Mouse (Mus musculus) kidney, adult 2 months (tissue): ENCODE data around the gene Fat2. TPM values are rescaled to one million over a fixed set of nuclear protein-coding genes. Genes with fewer than 3 reads are reported as not detected.

Experiments used
- DNase-seq: peaks from one replicate; pipeline ENCODE4 v3.0.0; 2021
- H3K27ac ChIP-seq: fragments of 200-500 bp; 2 replicates; pipeline ENCODE4 v1.5.1; 2012; ENCODE audit warnings: low read depth, low read length, control low read depth, inconsistent platforms; ENCODE audit not compliant: insufficient read depth
- H3K27me3 ChIP-seq: fragments of 200-500 bp; replicated peaks from 2 replicates; pipeline ENCODE4 v1.6.1; 2012; ENCODE audit warnings: mild to moderate bottlenecking, moderate library complexity, low read length, inconsistent platforms; ENCODE audit not compliant: control insufficient read depth, insufficient read depth
- H3K36me3 ChIP-seq: fragments of 200-500 bp; 2 replicates; pipeline ENCODE4 v1.6.1; 2012; ENCODE audit warnings: mild to moderate bottlenecking, moderate library complexity, low read length, inconsistent platforms; ENCODE audit not compliant: control insufficient read depth, insufficient read depth
- H3K4me1 ChIP-seq: fragments of 200-500 bp; 2 replicates; pipeline ENCODE4 v1.6.1; 2011; ENCODE audit warnings: low read length; ENCODE audit not compliant: control insufficient read depth, insufficient read depth
- H3K4me3 ChIP-seq: fragments of 200-500 bp; 2 replicates; pipeline ENCODE4 v1.5.1; 2011; ENCODE audit warnings: mild to moderate bottlenecking, low read depth, low read length, control low read depth; ENCODE audit not compliant: insufficient read depth
- CTCF ChIP-seq: fragments of 200-500 bp; conservative IDR thresholded peaks from 2 replicates; pipeline ENCODE4 v1.5.1; 2011; ENCODE audit warnings: low read depth, mild to moderate bottlenecking, control low read depth, low read length, moderate library complexity, mixed read lengths; ENCODE audit not compliant: insufficient read depth, insufficient read length
- POLR2A ChIP-seq: fragments of 200-500 bp; IDR thresholded peaks from one replicate; pipeline ENCODE4 v1.6.1; 2011; ENCODE audit warnings: low read depth, low read length, control low read depth
- WGBS: fragments of 180-500 bp; shearing (Covaris S2); methylation state at CpG from one replicate; pipeline ENCODE4 v1.1.7; 2018; 5-methylcytosine and 5-hydroxymethylcytosine counted together
- polyA plus RNA-seq: library from polyadenylated mRNA; depleted of rRNA; stranded (reverse); fragments of >200 nt; gene quantifications from 2 replicates; pipeline ENCODE4 v1.2.3, GENCODE M21; 2012

Gene Fat2
- polyA plus RNA-seq, 1 experiment, result 0.06 TPM

GRCm38 (mm10) chr11:55329868-55330772 is 6.2 kb downstream of the Fat2 start:
- Histone ChIP-seq H3K36me3 (no peaks in the 10 kb centered on the region), H3K4me3 (no peak overlapping the region), H3K27ac (no peak overlapping the region), H3K4me1 (no peaks in the 10 kb centered on the region), H3K27me3 (no peaks in the 10 kb centered on the region)
- 64% methylated on average over 16 of the region's 16 CpGs for WGBS
- no peak for TF ChIP-seq CTCF
- TF ChIP-seq POLR2A, result no peak
- DNase-seq, result no peak

- TF ChIP-seq POLR2A (no peak), CTCF (no peak)
- DNase-seq, result no peak
- H3K27ac ChIP-seq, result no peak overlapping the region
- no peak overlapping the region for H3K4me3 ChIP-seq
- H3K4me1 ChIP-seq, result no peaks in the 10 kb centered on the region
- no peaks in the 10 kb centered on the region for H3K27me3 ChIP-seq
- no peaks in the 10 kb centered on the region for H3K36me3 ChIP-seq
- WGBS, result 82% methylated on average over 9 of the region's 9 CpGs
These were observed 8.6 kb downstream of the Fat2 start for GRCm38 (mm10) chr11:55327558-55328409.

- no peaks in the 10 kb centered on the region for H3K36me3 ChIP-seq
- DNase-seq, result no peak
- H3K27me3 ChIP-seq, result no peaks in the 10 kb centered on the region
- no peak overlapping the region for H3K4me3 ChIP-seq
- H3K4me1 ChIP-seq, result no peaks in the 10 kb centered on the region
- no peak overlapping the region for H3K27ac ChIP-seq
- TF ChIP-seq POLR2A (no peak), CTCF (no peak)
- 82% methylated on average over 5 of the region's 5 CpGs for whole genome bisulfite sequencing
These were observed 9.3 kb downstream of the Fat2 start for GRCm38 (mm10) chr11:55327111-55327510.

- Histone ChIP-seq H3K36me3 (no peaks in the 10 kb centered on the region), H3K27me3 (no peaks in the 10 kb centered on the region), H3K27ac (no peak overlapping the region), H3K4me1 (no peaks in the 10 kb centered on the region), H3K4me3 (no peak overlapping the region)
- DNase-seq, result peak; percentile 24
- WGBS, result 48% methylated on average over 7 of the region's 7 CpGs
- TF ChIP-seq CTCF (no peak), POLR2A (no peak)
These were observed 10.2 kb downstream of the Fat2 start for GRCm38 (mm10) chr11:55326211-55326610.

GRCm38 (mm10) chr11:55323854-55324253 is 12.5 kb downstream of the Fat2 start:
- DNase-seq, result no peak
- Histone ChIP-seq H3K4me1 (no peaks in the 10 kb centered on the region), H3K36me3 (no peaks in the 10 kb centered on the region), H3K4me3 (no peak overlapping the region), H3K27ac (no peak overlapping the region), H3K27me3 (no peaks in the 10 kb centered on the region)
- no peak for TF ChIP-seq POLR2A
- no peak for TF ChIP-seq CTCF
- 82% methylated on average over 8 of the region's 8 CpGs for WGBS

GRCm38 (mm10) chr11:55320990-55321389 is 15.4 kb downstream of the Fat2 start:
- H3K4me1 ChIP-seq, result no peaks in the 10 kb centered on the region
- 70% methylated on average over 2 of the region's 2 CpGs for WGBS
- no peak for DNase-seq
- no peak overlapping the region for H3K4me3 ChIP-seq
- TF ChIP-seq CTCF (no peak), POLR2A (no peak)
- H3K27me3 ChIP-seq, result no peaks in the 10 kb centered on the region
- no peaks in the 10 kb centered on the region for H3K36me3 ChIP-seq
- no peak overlapping the region for H3K27ac ChIP-seq

- DNase-seq, result no peak
- WGBS, result 71% methylated on average over 6 of the region's 6 CpGs
- no peaks in the 10 kb centered on the region for H3K27me3 ChIP-seq
These were observed 20.4 kb downstream of the Fat2 start for GRCm38 (mm10) chr11:55315966-55316365.

More at GRCm38 (mm10) chr11:55315966-55316365, 20.4 kb downstream of the Fat2 start:
- H3K36me3 ChIP-seq, result no peaks in the 10 kb centered on the region
- no peak for TF ChIP-seq POLR2A
- no peak overlapping the region for H3K4me3 ChIP-seq
- no peak overlapping the region for H3K27ac ChIP-seq
- no peaks in the 10 kb centered on the region for H3K4me1 ChIP-seq
